Mouse (Mus musculus): ENCODE results near the gene Tgm1.

The Tgm1 gene

GRCm38 (mm10) chr14:55681160-55682117 is 32.3 kb downstream of the Tgm1 start, which contains the start of gene Tinf2:
TSS of gene Tinf2 (minus strand) at chr14:55681820.
- peak; percentile 53 for TF ChIP-seq CTCF (conservative IDR thresholded peaks at IDR 0.05; ENCODE audit: low read length)
- no peak for TF ChIP-seq POU5F1 (IDR thresholded peaks at IDR 0.05; ENCODE audit: borderline replicate concordance, low read length)
- TF ChIP-seq NANOG (IDR thresholded peaks at IDR 0.05; ENCODE audit: borderline replicate concordance, low read length) = peak; percentile 28; the same call in 1 of the 2 replicates
- peaks cover 46% of the 10 kb centered on the region for H3K36me3 ChIP-seq (ENCODE audit: insufficient read depth, low read length)
- peak within 1 kb of the TSS; percentile 95 for H3K4me3 ChIP-seq (replicated peaks; ENCODE audit: low read length)
- no peaks in the 10 kb centered on the region for H3K27me3 ChIP-seq (ENCODE audit: insufficient read depth, low read length)
- peaks cover 30% of the 10 kb centered on the region for H3K4me1 ChIP-seq (replicated peaks; ENCODE audit: low read depth, low read length)
- H3K9me3 ChIP-seq (ENCODE audit: low read length) = no peaks in the 10 kb centered on the region

GRCm38 (mm10) chr14:55677615-55678014 is 36.1 kb downstream of the Tgm1 start:
- H3K9me3 ChIP-seq (ENCODE audit: low read length) = no peaks in the 10 kb centered on the region
- TF ChIP-seq POU5F1 (IDR thresholded peaks at IDR 0.05; ENCODE audit: borderline replicate concordance, low read length) (no peak), CTCF (conservative IDR thresholded peaks at IDR 0.05; ENCODE audit: low read length) (no peak), NANOG (IDR thresholded peaks at IDR 0.05; ENCODE audit: borderline replicate concordance, low read length) (no peak)
- no peaks in the 10 kb centered on the region for H3K27me3 ChIP-seq (ENCODE audit: insufficient read depth, low read length)
- H3K4me3 ChIP-seq (replicated peaks; ENCODE audit: low read length) = no peak overlapping the region
- peaks cover 40% of the 10 kb centered on the region for H3K4me1 ChIP-seq (replicated peaks; ENCODE audit: low read depth, low read length)
- H3K36me3 ChIP-seq (ENCODE audit: insufficient read depth, low read length) = peaks cover 63% of the 10 kb centered on the region

- no peaks in the 10 kb centered on the region for H3K27me3 ChIP-seq (ENCODE audit: insufficient read depth, low read length)
- TF ChIP-seq CTCF (conservative IDR thresholded peaks at IDR 0.05; ENCODE audit: low read length) (no peak), NANOG (IDR thresholded peaks at IDR 0.05; ENCODE audit: borderline replicate concordance, low read length) (no peak)
- no peaks in the 10 kb centered on the region for H3K9me3 ChIP-seq (ENCODE audit: low read length)
- peaks cover 58% of the 10 kb centered on the region for H3K36me3 ChIP-seq (ENCODE audit: insufficient read depth, low read length)
- H3K4me1 ChIP-seq (replicated peaks; ENCODE audit: low read depth, low read length) = peaks cover 38% of the 10 kb centered on the region
- peak overlapping the region; percentile 94 for H3K4me3 ChIP-seq (replicated peaks; ENCODE audit: low read length)
These were observed 41.0 kb downstream of the Tgm1 start for GRCm38 (mm10) chr14:55672741-55673060.

GRCm38 (mm10) chr14:55671833-55672740 is 41.6 kb downstream of the Tgm1 start, which contains the start of the genes Gmpr2 and Nedd8:
TSS of gene Gmpr2 (plus strand) at chr14:55671941.
TSS of gene Nedd8 (minus strand) at chr14:55672124.
- peaks cover 38% of the 10 kb centered on the region for H3K4me1 ChIP-seq (replicated peaks; ENCODE audit: low read depth, low read length)
- H3K9me3 ChIP-seq (ENCODE audit: low read length) = no peaks in the 10 kb centered on the region
- no peak for TF ChIP-seq POU5F1 (IDR thresholded peaks at IDR 0.05; ENCODE audit: borderline replicate concordance, low read length)
- TF ChIP-seq CTCF (conservative IDR thresholded peaks at IDR 0.05; ENCODE audit: low read length) = no peak
- no peak for TF ChIP-seq NANOG (IDR thresholded peaks at IDR 0.05; ENCODE audit: borderline replicate concordance, low read length)
- H3K27me3 ChIP-seq (ENCODE audit: insufficient read depth, low read length) = no peaks in the 10 kb centered on the region
- H3K36me3 ChIP-seq (ENCODE audit: insufficient read depth, low read length) = peaks cover 53% of the 10 kb centered on the region
- H3K4me3 ChIP-seq (replicated peaks; ENCODE audit: low read length) = peak within 1 kb of the TSS; percentile 94

GRCm38 (mm10) chr14:55671486-55671832 is 42.3 kb downstream of the Tgm1 start:
- H3K4me3 ChIP-seq (replicated peaks; ENCODE audit: low read length) = peak overlapping the region; percentile 94
- H3K27me3 ChIP-seq (ENCODE audit: insufficient read depth, low read length) = no peaks in the 10 kb centered on the region
- peaks cover 53% of the 10 kb centered on the region for H3K36me3 ChIP-seq (ENCODE audit: insufficient read depth, low read length)
- no peaks in the 10 kb centered on the region for H3K9me3 ChIP-seq (ENCODE audit: low read length)
- peaks cover 44% of the 10 kb centered on the region for H3K4me1 ChIP-seq (replicated peaks; ENCODE audit: low read depth, low read length)
- TF ChIP-seq CTCF (conservative IDR thresholded peaks at IDR 0.05; ENCODE audit: low read length) (no peak), POU5F1 (IDR thresholded peaks at IDR 0.05; ENCODE audit: borderline replicate concordance, low read length) (no peak), NANOG (IDR thresholded peaks at IDR 0.05; ENCODE audit: borderline replicate concordance, low read length) (no peak)

- Histone ChIP-seq H3K27me3 (ENCODE audit: insufficient read depth, low read length) (no peaks in the 10 kb centered on the region), H3K4me1 (replicated peaks; ENCODE audit: low read depth, low read length) (peaks cover 25% of the 10 kb centered on the region), H3K36me3 (ENCODE audit: insufficient read depth, low read length) (peaks cover 66% of the 10 kb centered on the region), H3K4me3 (replicated peaks; ENCODE audit: low read length) (peak overlapping the region; percentile 84; the same call in 1 of the 2 replicates), H3K9me3 (ENCODE audit: low read length) (no peaks in the 10 kb centered on the region)
- TF ChIP-seq POU5F1 (IDR thresholded peaks at IDR 0.05; ENCODE audit: borderline replicate concordance, low read length) (no peak), NANOG (IDR thresholded peaks at IDR 0.05; ENCODE audit: borderline replicate concordance, low read length) (no peak), CTCF (conservative IDR thresholded peaks at IDR 0.05; ENCODE audit: low read length) (no peak)
These were observed 53.1 kb downstream of the Tgm1 start for GRCm38 (mm10) chr14:55660636-55661035.

GRCm38 (mm10) chr14:55659960-55660573 is 53.7 kb downstream of the Tgm1 start, which contains the start of gene Mdp1:
TSS of gene Mdp1 (minus strand) at chr14:55660508.
- Histone ChIP-seq H3K9me3 (ENCODE audit: low read length) (no peaks in the 10 kb centered on the region), H3K4me1 (replicated peaks; ENCODE audit: low read depth, low read length) (peaks cover 23% of the 10 kb centered on the region), H3K27me3 (ENCODE audit: insufficient read depth, low read length) (no peaks in the 10 kb centered on the region), H3K4me3 (replicated peaks; ENCODE audit: low read length) (peak within 1 kb of the TSS; percentile 84), H3K36me3 (ENCODE audit: insufficient read depth, low read length) (peaks cover 60% of the 10 kb centered on the region)
- TF ChIP-seq NANOG (IDR thresholded peaks at IDR 0.05; ENCODE audit: borderline replicate concordance, low read length) (no peak), POU5F1 (IDR thresholded peaks at IDR 0.05; ENCODE audit: borderline replicate concordance, low read length) (no peak), CTCF (conservative IDR thresholded peaks at IDR 0.05; ENCODE audit: low read length) (no peak)

Data from E14TG2a.4 (cell line).